Mouse (Mus musculus) frontal cortex, postnatal 10 days (tissue): ENCODE data around the gene Nf1.
A peak's percentile ranks its signal among the peaks of the same experiment; 100 is the strongest.

Experiments
- DNase-seq, 2 experiments: peaks; one replicate each; pipeline ENCODE4 v3.0.0; 2022; ENCODE audit warnings: low spot score in 2 of 2, mixed read lengths in 1 of 2

Nf1 gene

DNA sequence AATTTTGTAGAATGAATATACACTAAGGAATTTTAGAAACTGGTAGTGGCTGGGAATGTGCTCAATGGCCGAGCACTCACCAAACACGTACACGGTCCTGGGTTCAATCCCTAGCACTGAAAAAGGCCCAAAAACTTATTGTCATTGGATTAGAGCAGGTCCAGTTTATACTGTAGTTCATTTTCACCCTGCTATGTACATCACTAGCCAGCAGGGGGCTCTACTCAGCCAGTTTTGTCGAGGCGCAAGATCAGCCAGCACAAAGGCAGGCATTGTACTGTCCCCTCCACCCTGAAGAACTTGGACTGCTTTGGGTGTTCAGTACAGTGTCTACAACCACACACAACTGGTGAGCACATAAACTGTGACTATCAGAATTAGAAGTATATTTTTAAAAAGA lies 244.7 kb downstream of the Nf1 start:
- DNase-seq = peak in 1 of 2 experiments; percentile 70

DNA sequence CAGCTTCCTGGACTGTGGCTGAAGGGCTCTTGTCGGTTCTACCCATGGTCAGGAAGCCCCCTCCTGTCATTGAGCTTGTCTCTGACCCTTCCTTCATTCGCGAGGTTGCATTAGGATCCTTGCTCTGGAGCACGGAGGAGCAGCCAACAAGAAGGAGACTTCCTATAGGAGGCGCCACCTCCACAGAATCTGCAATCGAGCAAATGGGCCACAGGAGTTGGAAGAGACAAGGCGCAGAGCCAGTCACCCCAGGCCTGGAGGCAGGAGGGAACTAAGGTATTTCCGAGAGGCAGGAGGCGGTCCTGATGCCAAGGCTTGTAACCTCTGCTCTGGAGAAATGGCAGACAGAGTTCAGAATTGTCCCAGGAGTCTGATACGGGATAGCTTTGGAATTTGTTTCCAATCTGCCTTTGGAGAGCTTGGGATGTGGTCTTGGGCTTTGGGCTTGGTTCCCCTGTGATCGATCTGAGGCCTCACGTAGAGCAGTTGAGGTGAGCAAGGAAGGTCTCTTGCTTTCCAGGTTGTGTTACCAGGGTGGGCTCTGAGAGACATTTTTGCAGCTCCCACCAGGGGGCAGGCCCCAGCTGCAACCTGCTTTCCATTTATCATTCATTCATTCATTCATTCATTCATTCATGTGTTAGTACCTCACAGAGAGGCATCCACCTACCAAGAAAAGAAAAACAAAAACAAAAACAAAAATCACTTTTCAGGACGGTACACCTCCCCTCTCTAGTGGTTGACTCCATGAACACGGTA lies 250.0 kb downstream of the Nf1 start:
- DNase-seq = no peak

DNA sequence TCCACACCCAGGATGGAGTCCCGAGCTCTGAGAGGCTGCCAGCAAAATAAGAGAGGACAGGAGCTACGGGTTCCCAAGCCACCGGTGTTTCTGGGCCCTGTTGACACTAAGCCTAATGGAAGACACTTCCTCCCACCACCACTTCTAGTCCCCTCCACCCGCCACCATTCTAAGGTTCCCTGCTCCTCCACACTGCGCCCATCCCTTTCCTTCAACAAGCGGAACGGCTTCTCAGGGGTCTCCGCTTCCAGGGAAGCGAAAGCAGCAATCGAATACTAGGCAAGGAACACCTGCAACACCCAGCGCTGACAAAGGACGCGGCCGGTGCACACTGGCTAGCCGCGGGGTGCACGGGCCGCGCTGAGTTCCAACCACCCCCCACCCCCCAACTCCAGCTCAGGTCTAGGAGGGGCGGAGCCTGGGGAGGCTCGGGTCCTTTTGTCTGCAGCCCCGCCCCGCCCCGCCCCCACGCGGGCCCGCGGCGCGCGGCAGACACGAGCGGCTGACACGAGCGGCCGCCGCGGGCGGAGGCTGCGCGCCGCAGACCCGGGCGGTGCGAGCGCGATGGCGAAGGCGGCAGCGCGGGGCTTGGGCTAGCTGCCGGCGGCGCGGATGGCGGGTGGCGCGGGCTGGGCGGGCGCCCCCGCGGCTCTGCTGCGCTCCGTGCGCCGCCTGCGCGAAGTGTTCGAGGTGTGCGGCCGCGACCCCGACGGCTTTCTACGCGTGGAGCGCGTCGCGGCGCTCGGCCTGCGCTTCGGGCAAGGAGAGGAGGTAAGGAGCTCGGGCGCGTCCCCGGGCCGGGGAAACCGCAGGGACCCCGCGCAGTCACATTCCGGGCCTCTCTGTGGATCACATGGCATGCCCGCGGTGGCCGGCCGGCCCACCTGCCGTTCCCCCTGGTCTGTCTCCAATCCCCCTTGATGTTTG lies 251.4 kb downstream of the Nf1 start, which contains the start of gene Rab11fip4:
TSS of gene Rab11fip4 (plus strand) at position 549 of the 927 bp plus-strand sequence.
- peak; percentile 58 to 61 for DNase-seq

DNA sequence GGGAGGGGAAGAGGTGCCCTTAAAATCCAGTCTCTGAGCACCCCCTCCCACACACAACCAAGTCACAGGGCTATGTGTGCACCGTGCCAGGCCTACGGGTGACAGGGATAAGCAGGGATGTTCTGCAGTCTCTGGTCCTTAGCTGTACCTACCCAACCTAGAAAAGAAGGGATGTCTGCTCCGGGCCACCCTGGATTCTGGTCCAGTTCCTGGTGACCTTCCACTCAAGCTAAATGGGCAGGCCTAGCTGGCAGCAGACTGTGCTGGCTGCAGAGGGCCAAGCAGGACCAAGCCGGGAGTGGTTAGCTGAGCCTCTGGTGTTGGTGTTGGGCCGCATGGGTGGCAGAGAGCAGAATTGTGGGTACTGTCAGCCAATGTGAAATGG lies 252.1 kb downstream of the Nf1 start:
- no peak for DNase-seq

DNA sequence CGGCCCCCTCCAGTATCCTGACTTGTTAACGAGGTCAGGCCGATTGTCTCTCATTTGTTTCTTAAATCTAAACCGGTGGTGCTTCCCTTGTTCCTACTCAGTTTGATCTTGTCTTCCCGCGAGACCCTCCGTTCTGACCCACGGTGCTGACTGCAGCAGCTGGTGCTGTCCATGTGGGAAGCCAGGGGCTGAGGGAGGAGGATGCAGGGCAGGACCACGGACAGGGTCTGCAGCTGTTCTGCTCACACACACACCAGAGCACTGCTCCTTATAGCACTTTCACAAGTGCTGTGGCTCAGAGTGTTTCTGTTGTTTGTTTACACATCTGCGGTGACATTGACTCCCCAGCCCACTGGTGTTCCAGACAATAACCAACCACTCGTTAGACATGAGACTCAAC lies 254.0 kb downstream of the Nf1 start:
- no peak for DNase-seq

DNA sequence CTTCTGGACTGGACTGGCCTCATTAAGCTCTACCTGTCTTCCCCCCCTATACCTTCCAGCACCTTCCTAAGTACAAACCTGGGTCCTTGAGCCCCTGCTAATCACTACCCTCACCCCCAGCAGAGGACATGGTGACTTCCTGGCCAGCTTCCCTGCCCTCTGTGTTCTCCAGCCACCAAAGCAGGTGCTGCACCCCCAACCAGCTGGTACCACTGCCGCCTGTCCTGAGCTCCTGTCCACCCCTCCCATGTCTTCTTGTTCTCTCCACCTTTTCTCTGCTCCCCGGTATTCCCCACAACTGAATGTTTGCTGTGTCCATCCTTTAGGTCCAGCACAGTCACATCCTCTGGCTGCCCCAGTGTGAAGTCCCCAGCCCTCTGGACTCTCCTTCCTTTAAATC lies 271.0 kb downstream of the Nf1 start:
- no peak for DNase-seq

DNA sequence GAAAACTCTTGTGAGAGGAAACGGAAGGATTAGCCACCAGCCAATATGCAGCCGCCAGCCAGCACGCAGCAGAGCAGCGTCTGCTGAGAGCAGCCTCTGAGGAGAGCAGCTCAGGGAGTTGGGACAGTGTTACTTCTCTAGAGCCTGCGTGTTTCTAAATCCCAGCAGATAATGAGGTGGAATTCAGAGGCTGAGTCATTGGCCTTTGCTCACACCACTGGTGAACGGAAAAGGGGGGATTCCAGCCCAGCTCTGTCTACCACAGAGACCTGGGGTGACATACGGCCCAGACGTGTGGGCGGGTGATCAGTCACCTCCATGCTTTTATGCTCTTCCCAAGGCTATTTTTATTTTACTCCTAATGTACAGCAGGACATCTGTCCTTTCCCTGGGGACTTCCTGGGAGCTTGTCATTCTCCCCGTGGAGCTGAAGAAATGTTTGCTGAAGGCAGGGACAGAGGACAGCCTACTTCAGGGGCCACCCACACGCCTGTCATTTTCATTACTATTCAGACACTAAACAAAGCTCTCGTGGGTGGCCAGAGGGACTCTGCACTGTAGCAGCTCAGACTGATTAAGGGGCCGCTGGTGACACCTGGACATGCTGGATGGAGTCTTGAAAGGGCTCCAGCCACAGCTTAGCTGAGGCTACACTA lies 271.6 kb downstream of the Nf1 start:
- no peak for DNase-seq

DNA sequence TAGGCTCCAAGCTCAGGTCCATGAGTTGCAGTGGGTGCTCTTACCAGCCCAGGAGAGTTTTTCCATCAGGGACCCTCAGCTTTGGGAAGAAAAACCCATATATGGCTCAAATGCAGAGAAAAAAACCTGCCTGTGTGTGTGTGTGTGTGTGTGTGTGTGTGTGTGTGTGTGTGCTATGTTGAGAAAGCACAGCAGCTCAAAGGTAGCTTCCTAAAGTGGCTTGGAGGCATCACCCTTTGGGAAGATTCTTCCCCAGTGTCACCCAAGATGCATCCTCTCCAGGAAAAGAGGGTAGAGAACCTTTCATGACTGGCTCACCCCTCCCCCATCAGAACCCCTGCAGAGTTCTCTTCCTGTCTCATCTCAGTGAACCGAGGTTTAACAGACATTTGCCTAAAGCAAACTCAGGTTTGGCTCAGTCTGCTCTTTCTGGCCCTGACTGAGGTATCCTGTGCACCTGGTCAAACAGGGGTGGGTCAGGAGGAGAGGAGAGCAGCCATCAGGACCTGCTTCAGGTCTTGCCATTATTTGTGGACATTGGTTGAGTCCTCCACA lies 272.6 kb downstream of the Nf1 start:
- DNase-seq = no peak

DNA sequence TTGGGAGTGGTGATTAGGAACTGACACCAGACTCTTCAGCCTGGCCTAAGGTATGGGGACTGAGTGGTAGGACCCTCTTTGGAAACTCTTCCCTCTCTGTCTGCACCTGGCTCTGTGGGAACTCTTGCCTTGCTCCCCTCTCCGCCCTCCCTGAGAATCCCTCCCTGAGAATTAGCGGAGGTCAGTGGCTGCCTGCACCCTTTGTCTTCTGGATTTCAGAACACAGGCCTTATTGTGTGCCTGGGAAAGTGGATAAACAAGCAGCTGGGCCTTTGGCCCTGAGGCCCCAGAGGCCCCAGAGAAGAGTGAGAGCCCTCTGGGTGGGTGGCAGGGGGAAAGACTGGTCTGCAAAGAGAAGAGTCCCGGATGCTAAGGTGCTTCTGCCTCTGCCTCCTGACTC lies 273.6 kb downstream of the Nf1 start:
- no peak for DNase-seq

DNA sequence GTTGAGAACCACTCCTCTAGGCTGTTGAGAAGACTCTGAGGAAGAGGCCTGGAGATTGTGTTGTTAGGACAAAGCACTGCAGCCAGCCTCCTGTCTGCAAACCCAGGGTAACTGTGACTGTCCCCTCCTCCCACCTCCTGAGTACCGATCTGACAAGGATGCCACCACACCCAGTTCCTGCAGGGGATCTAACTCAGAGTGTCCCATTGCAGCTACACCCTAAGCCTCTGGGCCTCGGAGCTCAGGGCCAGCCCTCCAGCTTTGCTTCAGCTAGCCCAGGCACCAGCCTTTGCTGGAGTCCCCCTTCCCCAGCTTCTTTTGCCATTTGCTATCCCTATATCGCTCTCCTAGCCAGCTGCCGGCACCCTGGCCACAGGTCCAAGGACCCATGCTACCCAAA lies 274.2 kb downstream of the Nf1 start:
- DNase-seq = no peak

DNA sequence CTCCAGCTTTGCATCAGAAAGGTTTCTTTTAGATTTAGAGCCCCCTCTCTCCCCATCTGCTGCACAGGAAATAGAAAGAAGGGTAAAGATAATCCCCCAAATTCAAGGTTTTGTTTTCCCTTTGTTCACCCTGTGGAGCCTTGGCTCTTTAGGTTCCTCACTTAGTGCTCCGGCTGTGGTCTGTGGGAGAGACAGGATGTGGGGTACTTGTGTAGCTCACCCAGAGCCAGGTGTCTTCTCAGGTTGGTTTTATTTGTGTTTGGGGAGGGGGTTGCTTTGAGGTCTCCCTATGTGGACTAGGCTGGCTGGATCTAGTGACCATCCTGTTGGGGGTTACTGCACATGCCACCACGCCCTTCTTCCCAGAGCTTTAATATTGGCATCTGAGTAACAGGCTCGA lies 275.4 kb downstream of the Nf1 start:
- no peak for DNase-seq

DNA sequence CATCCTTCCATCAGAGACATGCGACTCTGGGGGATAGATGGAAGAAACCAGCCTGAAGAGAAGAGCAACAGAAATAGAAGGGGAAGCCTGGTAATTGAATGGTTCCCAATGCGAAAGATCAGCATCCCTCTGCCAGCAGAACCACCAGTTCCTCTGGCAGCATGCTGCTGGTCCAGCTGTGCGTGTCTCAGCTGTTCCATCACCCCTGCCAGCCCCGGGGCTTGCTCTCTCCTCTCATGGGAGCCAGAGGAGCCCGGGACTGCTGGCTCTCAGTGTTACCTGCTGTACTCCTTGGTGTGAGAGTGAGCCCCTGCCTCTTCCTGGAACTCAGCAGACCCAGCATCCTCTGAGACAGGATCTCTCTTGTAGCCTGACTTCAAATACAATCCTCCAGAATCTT lies 276.4 kb downstream of the Nf1 start:
- DNase-seq = no peak

DNA sequence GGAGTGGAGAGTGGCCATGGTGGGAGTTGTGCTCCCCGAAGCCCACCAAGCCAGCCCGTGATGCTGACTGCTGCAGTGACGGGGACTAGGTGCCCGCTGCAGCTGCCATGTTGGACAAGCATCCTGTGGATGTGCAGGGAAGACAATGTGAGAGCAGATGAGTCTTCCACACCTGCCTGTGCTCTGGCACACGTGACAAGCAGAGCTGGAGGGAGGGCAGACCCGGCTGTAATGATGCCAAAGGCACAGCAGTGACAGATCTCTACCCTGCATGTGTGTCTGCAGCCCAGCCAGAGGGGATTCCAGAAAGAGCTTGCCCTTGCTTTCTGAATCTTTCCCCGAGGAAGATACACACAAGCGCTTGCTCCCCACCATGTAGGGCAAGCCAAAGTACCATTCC lies 278.5 kb downstream of the Nf1 start:
- no peak for DNase-seq

DNA sequence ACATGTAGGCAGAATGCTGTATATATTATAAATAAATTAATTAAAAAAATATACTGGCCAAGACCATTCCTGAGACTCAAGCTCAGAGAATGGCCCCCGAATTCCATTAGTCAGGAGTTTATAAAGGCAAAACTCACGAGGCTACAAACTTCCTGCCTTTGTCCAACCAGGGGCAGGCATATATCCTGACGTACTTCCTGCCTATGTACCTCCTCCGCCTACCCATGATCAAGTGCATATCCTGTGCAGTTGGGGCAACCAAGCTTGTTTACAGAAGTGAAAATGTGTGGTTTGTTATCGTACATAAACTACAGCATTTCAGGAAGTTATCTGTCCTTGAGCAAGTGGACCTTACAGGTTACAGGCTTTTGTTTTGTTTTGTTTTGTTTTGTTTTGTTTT lies 283.5 kb downstream of the Nf1 start:
- no peak for DNase-seq

DNA sequence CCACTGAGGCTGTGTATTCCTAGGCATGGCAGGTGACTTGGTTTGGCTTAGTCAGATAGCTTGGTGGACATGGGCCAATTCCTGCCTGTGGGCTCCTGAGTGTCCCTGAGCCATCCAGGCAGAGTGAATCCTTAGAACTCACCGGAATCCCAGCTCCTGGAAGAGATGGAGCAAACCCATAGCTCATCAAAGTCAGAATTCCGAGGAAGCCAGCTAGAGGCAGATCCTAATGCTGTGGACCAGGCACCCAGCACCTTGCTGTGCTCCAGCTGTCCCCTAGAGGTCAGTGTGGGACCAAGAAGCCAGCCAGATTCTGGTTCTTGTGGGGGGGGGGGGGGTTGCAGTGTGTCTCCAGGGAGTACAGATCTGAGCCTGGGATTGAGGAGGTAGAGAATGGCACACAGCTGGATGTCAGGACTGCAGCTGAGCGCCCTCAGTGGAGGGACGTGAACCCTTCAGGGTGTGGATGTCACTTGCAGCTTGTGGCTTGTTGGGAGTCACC lies 285.4 kb downstream of the Nf1 start:
- DNase-seq = peak in 1 of 2 experiments; percentile 59

DNA sequence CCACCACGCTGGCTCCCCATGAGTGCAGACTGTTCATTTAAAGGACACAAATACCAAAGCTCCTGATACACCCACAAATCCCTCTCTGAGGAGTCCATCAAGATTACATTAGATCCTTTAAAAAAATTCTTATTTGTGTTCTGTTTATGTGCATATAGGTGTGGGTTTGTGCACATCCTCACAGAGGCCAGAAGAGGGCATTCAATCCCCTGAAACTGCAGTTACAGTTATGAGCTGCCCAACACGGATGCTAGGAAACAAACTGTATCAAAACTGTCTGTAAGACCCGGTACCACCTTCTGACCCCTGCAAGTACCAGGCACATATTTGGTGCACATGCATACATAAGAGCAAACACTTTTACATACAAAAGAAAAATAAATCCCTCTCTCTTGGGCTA lies 289.2 kb downstream of the Nf1 start:
- no peak for DNase-seq

DNA sequence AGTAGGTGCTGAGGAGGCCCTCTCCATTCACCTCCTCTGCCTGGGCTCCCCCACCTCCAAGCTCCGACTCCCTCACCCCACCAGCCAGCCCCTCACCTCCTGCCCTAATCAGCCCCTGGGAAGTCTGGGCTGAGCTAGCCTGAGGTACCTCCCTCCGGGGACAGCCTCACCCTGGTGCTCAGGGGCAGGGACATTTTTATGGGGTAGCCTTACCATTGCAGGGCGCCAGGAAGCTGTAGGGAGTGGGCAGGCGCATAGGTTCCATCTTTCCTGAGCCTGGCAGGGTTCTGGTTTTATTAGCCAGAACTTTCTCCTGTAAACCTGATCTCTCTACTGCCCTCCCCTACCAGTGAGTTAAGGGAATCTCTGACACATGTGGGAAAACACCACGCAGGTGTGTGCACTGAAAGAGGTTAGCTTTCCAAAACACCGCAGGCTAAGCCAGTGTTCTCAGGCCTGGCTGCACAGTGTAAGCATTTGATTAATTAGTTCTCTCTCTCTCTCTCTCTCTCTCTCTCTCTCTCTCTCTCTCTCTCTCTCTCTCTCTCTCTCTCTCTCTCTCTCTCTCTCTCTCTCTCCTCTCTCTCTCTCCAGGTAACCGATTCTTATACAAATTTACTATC lies 290.4 kb downstream of the Nf1 start:
- DNase-seq = no peak

DNA sequence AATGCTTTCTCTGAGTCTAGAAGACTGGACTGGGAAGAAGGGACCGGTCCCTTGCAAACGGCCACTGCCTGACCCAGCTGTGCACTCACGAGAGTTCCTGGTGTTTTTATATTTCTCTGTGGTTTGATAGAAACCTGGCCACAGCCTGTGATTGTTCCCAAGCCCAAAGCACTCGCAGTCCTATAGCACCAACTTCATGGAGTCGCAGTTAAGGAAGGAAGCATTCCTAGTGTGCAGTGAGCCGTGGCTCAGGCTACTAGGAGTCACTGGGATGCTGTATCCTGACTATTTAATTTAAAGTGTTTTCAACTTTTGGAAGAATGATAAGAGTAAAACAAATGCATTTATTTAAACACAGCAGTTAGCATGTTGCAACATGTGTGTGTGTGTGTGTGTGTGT lies 291.0 kb downstream of the Nf1 start:
- no peak for DNase-seq
